Mouse (Mus musculus): ENCODE measurements around the gene Spata32. TPM values are rescaled to one million over a fixed set of nuclear protein-coding genes. Genes with fewer than 3 reads are reported as not detected.
A peak's percentile ranks its signal among the peaks of the same experiment; 100 is the strongest.

Spata32 gene
- polyA plus RNA-seq, 1 experiment from 2014 or later, result not detected

GRCm38 (mm10) chr11:103260515-103261192 is 42.4 kb upstream of the Spata32 start:
- no peak overlapping the region for H3K27ac ChIP-seq
- no peak overlapping the region for H3K9ac ChIP-seq
- no peak for ATAC-seq (ENCODE audit: borderline replicate concordance, extremely low read depth, low FRiP score, low TSS enrichment)
- no peaks in the 10 kb centered on the region for H3K27me3 ChIP-seq
- 75% methylated on average over 12 of the region's 12 CpGs for WGBS
- peaks cover 20% of the 10 kb centered on the region for H3K4me1 ChIP-seq
- H3K4me3 ChIP-seq, result no peak overlapping the region
- no peaks in the 10 kb centered on the region for H3K36me3 ChIP-seq
- H3K9me3 ChIP-seq, result no peaks in the 10 kb centered on the region
- no peak overlapping the region for H3K4me2 ChIP-seq

- H3K9ac ChIP-seq, result no peak overlapping the region
- H3K4me1 ChIP-seq, result peaks cover 18% of the 10 kb centered on the region
- no peak for ATAC-seq (ENCODE audit: borderline replicate concordance, extremely low read depth, low FRiP score, low TSS enrichment)
- no peak overlapping the region for H3K27ac ChIP-seq
- no peaks in the 10 kb centered on the region for H3K36me3 ChIP-seq
- no peaks in the 10 kb centered on the region for H3K9me3 ChIP-seq
- no peak overlapping the region for H3K4me3 ChIP-seq
- WGBS, result 88% methylated on average over 5 of the region's 5 CpGs
- no peaks in the 10 kb centered on the region for H3K27me3 ChIP-seq
- H3K4me2 ChIP-seq, result no peak overlapping the region
Measured at GRCm38 (mm10) chr11:103260034-103260433, 41.8 kb upstream of the Spata32 start.

- no peak for ATAC-seq (ENCODE audit: borderline replicate concordance, extremely low read depth, low FRiP score, low TSS enrichment)
- H3K4me3 ChIP-seq, result no peak overlapping the region
- no peak overlapping the region for H3K4me2 ChIP-seq
- H3K4me1 ChIP-seq, result peaks cover 12% of the 10 kb centered on the region
- no peaks in the 10 kb centered on the region for H3K27me3 ChIP-seq
- 77% methylated on average over 4 of the region's 4 CpGs for WGBS
- H3K27ac ChIP-seq, result no peak overlapping the region
- H3K9ac ChIP-seq, result no peak overlapping the region
- H3K36me3 ChIP-seq, result no peaks in the 10 kb centered on the region
- H3K9me3 ChIP-seq, result no peaks in the 10 kb centered on the region
Measured at GRCm38 (mm10) chr11:103257938-103258481, 39.8 kb upstream of the Spata32 start.

- 78% methylated on average over 5 of the region's 5 CpGs for WGBS
- no peak for ATAC-seq (ENCODE audit: borderline replicate concordance, extremely low read depth, low FRiP score, low TSS enrichment)
- no peak overlapping the region for H3K27ac ChIP-seq
- peaks cover 18% of the 10 kb centered on the region for H3K4me1 ChIP-seq
- no peaks in the 10 kb centered on the region for H3K9me3 ChIP-seq
- no peaks in the 10 kb centered on the region for H3K36me3 ChIP-seq
- H3K4me3 ChIP-seq, result no peak overlapping the region
- no peak overlapping the region for H3K9ac ChIP-seq
- no peaks in the 10 kb centered on the region for H3K27me3 ChIP-seq
- H3K4me2 ChIP-seq, result no peak overlapping the region
Measured at GRCm38 (mm10) chr11:103253605-103254004, 35.4 kb upstream of the Spata32 start.

GRCm38 (mm10) chr11:103252380-103252779 is 34.1 kb upstream of the Spata32 start:
- no peak overlapping the region for H3K27ac ChIP-seq

GRCm38 (mm10) chr11:103250324-103250723 is 32.1 kb upstream of the Spata32 start:
- 85% methylated on average over 3 of the region's 3 CpGs for WGBS
- peaks cover 48% of the 10 kb centered on the region for H3K4me1 ChIP-seq
- H3K9me3 ChIP-seq, result no peaks in the 10 kb centered on the region
- no peak overlapping the region for H3K9ac ChIP-seq
- no peak overlapping the region for H3K4me2 ChIP-seq
- ATAC-seq (ENCODE audit: borderline replicate concordance, extremely low read depth, low FRiP score, low TSS enrichment), result no peak
- no peaks in the 10 kb centered on the region for H3K27me3 ChIP-seq
- H3K27ac ChIP-seq, result no peak overlapping the region
- no peak overlapping the region for H3K4me3 ChIP-seq
- H3K36me3 ChIP-seq, result no peaks in the 10 kb centered on the region

More at GRCm38 (mm10) chr11:103252380-103252779, 34.1 kb upstream of the Spata32 start:
- H3K9me3 ChIP-seq, result no peaks in the 10 kb centered on the region
- H3K9ac ChIP-seq, result no peak overlapping the region
- H3K4me1 ChIP-seq, result peaks cover 31% of the 10 kb centered on the region
- no peaks in the 10 kb centered on the region for H3K27me3 ChIP-seq
- no peak overlapping the region for H3K4me2 ChIP-seq
- H3K4me3 ChIP-seq, result no peak overlapping the region
- H3K36me3 ChIP-seq, result no peaks in the 10 kb centered on the region
- ATAC-seq (ENCODE audit: borderline replicate concordance, extremely low read depth, low FRiP score, low TSS enrichment), result no peak
- 65% methylated on average over 5 of the region's 5 CpGs for WGBS

- peaks cover 56% of the 10 kb centered on the region for H3K4me1 ChIP-seq
- WGBS, result 66% methylated on average over 6 of the region's 6 CpGs
- no peak overlapping the region for H3K9ac ChIP-seq
Measured at GRCm38 (mm10) chr11:103249509-103249908, 31.3 kb upstream of the Spata32 start.

GRCm38 (mm10) chr11:103248837-103249236 is 30.6 kb upstream of the Spata32 start:
- H3K36me3 ChIP-seq, result no peaks in the 10 kb centered on the region
- peak overlapping the region; percentile 38; the same call in 1 of the 2 replicates for H3K27ac ChIP-seq
- H3K4me3 ChIP-seq, result no peak overlapping the region
- H3K4me2 ChIP-seq, result no peak overlapping the region
- H3K9me3 ChIP-seq, result no peaks in the 10 kb centered on the region
- H3K4me1 ChIP-seq, result peaks cover 61% of the 10 kb centered on the region
- H3K9ac ChIP-seq, result no peak overlapping the region
- WGBS, result 63% methylated on average over 5 of the region's 5 CpGs
- H3K27me3 ChIP-seq, result no peaks in the 10 kb centered on the region
- no peak for ATAC-seq (ENCODE audit: borderline replicate concordance, extremely low read depth, low FRiP score, low TSS enrichment)

More at GRCm38 (mm10) chr11:103249509-103249908, 31.3 kb upstream of the Spata32 start:
- no peak for ATAC-seq (ENCODE audit: borderline replicate concordance, extremely low read depth, low FRiP score, low TSS enrichment)
- Histone ChIP-seq H3K4me3 (no peak overlapping the region), H3K4me2 (no peak overlapping the region), H3K9me3 (no peaks in the 10 kb centered on the region), H3K36me3 (no peaks in the 10 kb centered on the region), H3K27ac (peak overlapping the region; percentile 38; the same call in 1 of the 2 replicates), H3K27me3 (no peaks in the 10 kb centered on the region)

GRCm38 (mm10) chr11:103247504-103248177 is 29.4 kb upstream of the Spata32 start:
- Histone ChIP-seq H3K27ac (peak overlapping the region; percentile 85), H3K9ac (no peak overlapping the region), H3K4me3 (no peak overlapping the region), H3K27me3 (no peaks in the 10 kb centered on the region), H3K9me3 (no peaks in the 10 kb centered on the region), H3K4me2 (no peak overlapping the region), H3K4me1 (peaks cover 63% of the 10 kb centered on the region), H3K36me3 (no peaks in the 10 kb centered on the region)
- whole genome bisulfite sequencing, result 33% methylated on average over 11 of the region's 11 CpGs
- peak; percentile 77 for ATAC-seq (ENCODE audit: borderline replicate concordance, extremely low read depth, low FRiP score, low TSS enrichment)

GRCm38 (mm10) chr11:103246731-103247290 is 28.6 kb upstream of the Spata32 start:
- no peak overlapping the region for H3K9ac ChIP-seq

GRCm38 (mm10) chr11:103246081-103246730 is 28.0 kb upstream of the Spata32 start:
- WGBS, result 51% methylated on average over 10 of the region's 10 CpGs
- H3K9me3 ChIP-seq, result no peaks in the 10 kb centered on the region
- 0 out of 2 replicates have a peak overlapping the region, but pooled peaks have one; percentile 0 for H3K4me2 ChIP-seq
- H3K4me3 ChIP-seq, result no peak overlapping the region
- peak; percentile 32; the same call in 1 of the 2 replicates for ATAC-seq (ENCODE audit: borderline replicate concordance, extremely low read depth, low FRiP score, low TSS enrichment)
- H3K27ac ChIP-seq, result peak overlapping the region; percentile 82
- H3K36me3 ChIP-seq, result no peaks in the 10 kb centered on the region
- H3K9ac ChIP-seq, result no peak overlapping the region
- peaks cover 57% of the 10 kb centered on the region for H3K4me1 ChIP-seq
- H3K27me3 ChIP-seq, result no peaks in the 10 kb centered on the region

More at GRCm38 (mm10) chr11:103246731-103247290, 28.6 kb upstream of the Spata32 start:
- WGBS, result 35% methylated on average over 4 of the region's 4 CpGs
- no peaks in the 10 kb centered on the region for H3K36me3 ChIP-seq
- peaks cover 56% of the 10 kb centered on the region for H3K4me1 ChIP-seq
- H3K27me3 ChIP-seq, result no peaks in the 10 kb centered on the region
- no peak overlapping the region for H3K4me3 ChIP-seq
- no peaks in the 10 kb centered on the region for H3K9me3 ChIP-seq
- ATAC-seq (ENCODE audit: borderline replicate concordance, extremely low read depth, low FRiP score, low TSS enrichment), result no peak
- H3K27ac ChIP-seq, result peak overlapping the region; percentile 82
- no peak overlapping the region for H3K4me2 ChIP-seq

Data from lung, embryonic 15.5 days (tissue).